Mouse (Mus musculus) adipose tissue, adult 10 weeks (tissue): ENCODE measurements around the gene Tedc2. TPM values are rescaled to one million over a fixed set of nuclear protein-coding genes. Genes with fewer than 3 reads are reported as not detected.

Experiments
- polyA plus RNA-seq: library from polyadenylated mRNA; stranded (reverse); fragments of 350-450 nt; fragmentation: Illumina TruSeq; extraction: RNeasy Lipid Tissue Mini Kit (QIAGEN cat#74804); gene quantifications from one replicate; pipeline ENCODE4 v1.2.3, GENCODE M21; 2014; ENCODE audit warnings: low read depth, low replicate concordance

Gene Tedc2
- polyA plus RNA-seq: 5.8 TPM

GRCm38 (mm10) chr17:24220435-24221411 lies at the start of gene Tedc2:
TSS of gene Tedc2 (minus strand) at chr17:24220851.

GRCm38 (mm10) chr17:24251320-24252069 lies 30.8 kb upstream of the Tedc2 start, which contains the start of gene Ccnf:
TSS of gene Ccnf (minus strand) at chr17:24251484.

GRCm38 (mm10) chr17:24209043-24209915 lies 11.4 kb downstream of the Tedc2 start, which contains the start of gene Ntn3:
TSS of gene Ntn3 (minus strand) at chr17:24209531.

GRCm38 (mm10) chr17:24205284-24205888 lies 15.3 kb downstream of the Tedc2 start, which contains the start of gene Tbc1d24:
TSS of gene Tbc1d24 (minus strand) at chr17:24205562.

GRCm38 (mm10) chr17:24169317-24170065 lies 51.2 kb downstream of the Tedc2 start, which contains the start of gene Atp6v0c:
TSS of gene Atp6v0c (minus strand) at chr17:24169702.

Other genes with a start within 250 kb of the Tedc2 start
- not detected for gene Prss30, start 240.3 kb downstream of the Tedc2 start, polyA plus RNA-seq
- gene Prss22, start 222.8 kb downstream of the Tedc2 start, polyA plus RNA-seq: not detected
- 0.67 TPM for gene Prss27, start 182.7 kb downstream of the Tedc2 start, polyA plus RNA-seq
- 16.9 TPM for gene Kctd5, start 147.4 kb downstream of the Tedc2 start, polyA plus RNA-seq
- 21.6 TPM for gene Pdpk1, start 69.9 kb downstream of the Tedc2 start, polyA plus RNA-seq
- 25.5 TPM for gene Amdhd2, start 57.1 kb downstream of the Tedc2 start, polyA plus RNA-seq
- gene Atp6v0c, start 51.1 kb downstream of the Tedc2 start, polyA plus RNA-seq: 372 TPM
- 4.2 TPM for gene Tbc1d24, start 15.3 kb downstream of the Tedc2 start, polyA plus RNA-seq
- 1.2 TPM for gene Ntn3, start 11.3 kb downstream of the Tedc2 start, polyA plus RNA-seq
- 1.5 TPM for gene Ccnf, start 30.6 kb upstream of the Tedc2 start, polyA plus RNA-seq
- gene Abca17, start 130.2 kb upstream of the Tedc2 start, polyA plus RNA-seq: 0.62 TPM
- 61.5 TPM for gene Abca3, start 131.1 kb upstream of the Tedc2 start, polyA plus RNA-seq
- 70.6 TPM for gene Rnps1, start 193.7 kb upstream of the Tedc2 start, polyA plus RNA-seq
- gene Eci1, start 205.8 kb upstream of the Tedc2 start, polyA plus RNA-seq: 110 TPM
- gene Dnase1l2, start 222.3 kb upstream of the Tedc2 start, polyA plus RNA-seq: 63.7 TPM
- 40.1 TPM for gene E4f1, start 249.5 kb upstream of the Tedc2 start, polyA plus RNA-seq
- 63.0 TPM for gene Pgp, start 249.5 kb upstream of the Tedc2 start, polyA plus RNA-seq